Mouse (Mus musculus) forebrain, embryonic 10.5 days (tissue): ENCODE results near the gene Prrt1. TPM values are rescaled to one million over a fixed set of nuclear protein-coding genes. Genes with fewer than 3 reads are reported as not detected.

Experiments
- DNase-seq: peaks from one replicate; pipeline ENCODE4 v3.0.0-alpha.2; 2017; ENCODE audit warnings: low spot score; ENCODE audit errors: extremely low spot score
- H3K27ac ChIP-seq: fragments of 300-500 bp; sonication (generic); 2 replicates; pipeline ENCODE4 v1.5.1; 2016; ENCODE audit warnings: mild to moderate bottlenecking
- H3K27me3 ChIP-seq: fragments of 300-500 bp; sonication (generic); 2 replicates; pipeline ENCODE4 v1.6.1; 2016; ENCODE audit warnings: mild to moderate bottlenecking; ENCODE audit not compliant: poor library complexity, severe bottlenecking
- H3K36me3 ChIP-seq: fragments of 300-500 bp; sonication (generic); replicated peaks from 2 replicates; pipeline ENCODE4 v1.6.1; 2016; ENCODE audit warnings: mild to moderate bottlenecking, moderate library complexity
- H3K4me1 ChIP-seq: fragments of 300-500 bp; sonication (generic); 2 replicates; pipeline ENCODE4 v1.6.1; 2016
- H3K4me3 ChIP-seq: fragments of 300-500 bp; sonication (generic); 2 replicates; pipeline ENCODE4 v1.5.1; 2016; ENCODE audit warnings: mild to moderate bottlenecking, moderate library complexity
- H3K9me3 ChIP-seq: fragments of 300-500 bp; sonication (generic); 2 replicates; pipeline ENCODE4 v1.6.1; 2016; ENCODE audit warnings: mild to moderate bottlenecking, moderate library complexity
- WGBS: fragments of 180-500 bp; shearing (Covaris S2); methylation state at CpG from one replicate; pipeline ENCODE4 v1.1.7; 2016; 5-methylcytosine and 5-hydroxymethylcytosine counted together
- polyA plus RNA-seq: library from polyadenylated mRNA; unstranded; fragments of >200 nt; fragmentation: Nextera tagmentation; extraction: Ambion mirVana; gene quantifications from 2 replicates; pipeline ENCODE4 v1.2.1, GENCODE M21; 2016

Gene Prrt1
- polyA plus RNA-seq, 1 experiment from 2014 or later: 0.62 TPM

DNA sequence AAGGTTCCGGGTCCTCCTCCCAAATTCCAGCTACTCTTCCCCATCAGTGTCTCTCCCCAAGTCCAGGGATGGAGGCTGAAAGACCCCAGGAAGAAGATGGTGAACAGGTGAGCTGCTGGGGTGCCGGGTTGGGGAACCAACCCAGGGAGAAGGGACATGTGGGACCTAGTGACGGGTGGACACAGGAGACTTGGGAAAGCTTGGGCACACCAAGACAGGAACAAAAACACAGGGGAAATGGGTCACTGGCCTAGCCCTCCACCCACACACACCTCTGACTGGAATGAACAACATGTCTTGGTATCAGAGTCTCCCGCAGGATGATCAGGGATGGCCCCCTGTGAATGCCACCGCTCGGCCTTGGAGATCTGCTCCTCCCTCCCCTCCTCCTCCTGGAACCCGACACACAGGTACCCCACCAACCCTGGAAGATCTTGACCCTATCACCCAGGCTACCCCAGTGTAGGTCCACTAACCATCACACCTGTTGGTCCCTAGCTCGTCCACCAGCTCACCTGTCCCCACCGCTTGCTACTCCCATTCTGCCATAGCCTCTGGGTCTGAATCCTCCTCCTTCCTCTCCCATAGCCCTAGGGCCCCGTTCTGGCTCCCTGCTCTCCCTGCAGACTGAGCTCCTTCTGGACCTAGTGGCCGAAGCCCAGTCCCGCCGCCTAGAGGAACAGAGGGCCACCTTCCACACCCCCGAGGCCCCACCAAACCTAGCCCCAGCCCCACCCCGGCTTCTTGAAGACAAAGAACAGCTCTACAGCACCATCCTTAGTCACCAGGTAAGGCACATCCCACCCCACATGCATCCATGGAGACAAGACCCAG is 39.0 kb upstream of the Prrt1 start:
- H3K27ac ChIP-seq: peak overlapping the region; percentile 100
- no peak for DNase-seq
- no peaks in the 10 kb centered on the region for H3K27me3 ChIP-seq
- no peaks in the 10 kb centered on the region for H3K9me3 ChIP-seq
- WGBS: 63% methylated on average over 15 of the region's 15 CpGs
- peaks cover 100% of the 10 kb centered on the region for H3K4me1 ChIP-seq
- H3K4me3 ChIP-seq: peak overlapping the region; percentile 94
- peaks cover 18% of the 10 kb centered on the region for H3K36me3 ChIP-seq

DNA sequence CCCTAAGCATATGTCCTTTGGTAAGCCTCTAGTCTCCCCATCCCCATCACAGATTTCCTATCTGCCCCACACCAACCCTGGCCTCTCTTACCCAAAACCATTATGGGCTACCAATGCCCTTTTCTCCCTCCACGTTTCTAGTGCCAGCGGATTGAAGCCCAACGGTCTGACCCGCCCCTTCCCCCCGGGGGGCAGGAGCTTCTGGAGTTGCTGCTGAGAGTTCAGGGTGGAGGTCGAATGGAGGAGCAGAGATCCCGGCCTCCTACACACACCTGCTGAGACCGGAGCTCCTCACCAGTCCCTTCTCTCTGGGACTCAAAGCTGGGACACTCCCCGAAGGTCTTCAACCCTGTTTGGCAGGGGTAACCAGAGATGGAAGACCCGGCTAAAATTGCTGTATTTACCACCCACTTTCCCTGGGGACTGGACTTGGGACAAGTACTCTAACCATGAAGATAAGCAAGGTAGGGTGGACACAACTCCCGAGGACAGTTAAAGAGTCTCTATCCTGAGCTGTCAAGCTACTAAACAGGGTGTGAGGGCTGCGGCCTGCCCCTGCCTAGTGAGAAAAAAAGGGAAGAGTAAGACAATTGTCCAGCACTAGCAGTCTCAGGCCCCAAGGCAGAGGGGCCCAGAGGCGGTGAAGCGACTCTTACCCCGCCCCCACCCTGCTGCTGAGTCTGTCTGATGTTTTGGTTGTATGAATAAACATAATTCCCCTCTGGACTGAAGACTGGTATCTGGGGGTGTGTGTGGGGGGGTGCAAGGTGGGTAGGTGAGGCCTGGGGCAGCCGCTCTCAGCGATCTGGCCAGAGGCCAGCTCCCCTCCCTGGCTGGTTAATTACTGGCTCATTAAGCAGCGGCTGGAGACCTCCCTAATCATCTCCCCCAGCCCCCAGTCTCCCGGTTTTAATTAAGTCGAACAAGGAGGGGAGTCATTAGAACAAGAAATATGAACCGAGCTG is 38.0 kb upstream of the Prrt1 start, which contains the start of gene Pbx2:
Gene Pbx2 (plus strand): TSS at position 238 of the 965 bp plus-strand sequence.
- H3K27me3 ChIP-seq: no peaks in the 10 kb centered on the region
- DNase-seq: peak; percentile 43
- H3K4me1 ChIP-seq: peaks cover 100% of the 10 kb centered on the region
- 2% methylated on average over 21 of the region's 21 CpGs for WGBS
- peak within 1 kb of the TSS; percentile 100 for H3K27ac ChIP-seq
- peaks cover 27% of the 10 kb centered on the region for H3K36me3 ChIP-seq
- no peaks in the 10 kb centered on the region for H3K9me3 ChIP-seq
- H3K4me3 ChIP-seq: peak within 1 kb of the TSS; percentile 94

DNA sequence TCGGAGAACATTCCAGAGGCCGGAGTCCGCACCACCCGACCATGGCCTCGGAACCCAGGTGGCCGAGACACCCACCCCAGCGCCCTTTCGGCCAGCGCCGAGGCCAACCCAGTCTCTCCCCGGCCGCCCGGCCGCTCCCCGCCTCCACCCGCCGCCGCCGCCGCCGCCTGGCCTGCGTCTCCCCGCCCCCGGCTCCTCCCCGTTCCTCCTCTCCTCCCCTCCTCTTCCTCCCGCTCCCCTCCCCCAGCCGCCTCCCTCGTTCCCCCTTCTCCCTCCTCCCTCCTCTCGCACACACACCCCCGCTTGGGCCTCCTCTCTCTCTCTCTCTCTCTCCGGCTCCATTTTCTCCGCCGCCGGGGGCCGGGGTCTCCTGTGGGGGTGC is 37.3 kb upstream of the Prrt1 start:
- WGBS: under 1% methylated on average over 33 of the region's 35 CpGs
- H3K36me3 ChIP-seq: peaks cover 32% of the 10 kb centered on the region
- peak overlapping the region; percentile 94 for H3K4me3 ChIP-seq
- peaks cover 99% of the 10 kb centered on the region for H3K4me1 ChIP-seq
- DNase-seq: peak; percentile 94
- peak overlapping the region; percentile 100 for H3K27ac ChIP-seq
- H3K9me3 ChIP-seq: no peaks in the 10 kb centered on the region
- no peaks in the 10 kb centered on the region for H3K27me3 ChIP-seq

DNA sequence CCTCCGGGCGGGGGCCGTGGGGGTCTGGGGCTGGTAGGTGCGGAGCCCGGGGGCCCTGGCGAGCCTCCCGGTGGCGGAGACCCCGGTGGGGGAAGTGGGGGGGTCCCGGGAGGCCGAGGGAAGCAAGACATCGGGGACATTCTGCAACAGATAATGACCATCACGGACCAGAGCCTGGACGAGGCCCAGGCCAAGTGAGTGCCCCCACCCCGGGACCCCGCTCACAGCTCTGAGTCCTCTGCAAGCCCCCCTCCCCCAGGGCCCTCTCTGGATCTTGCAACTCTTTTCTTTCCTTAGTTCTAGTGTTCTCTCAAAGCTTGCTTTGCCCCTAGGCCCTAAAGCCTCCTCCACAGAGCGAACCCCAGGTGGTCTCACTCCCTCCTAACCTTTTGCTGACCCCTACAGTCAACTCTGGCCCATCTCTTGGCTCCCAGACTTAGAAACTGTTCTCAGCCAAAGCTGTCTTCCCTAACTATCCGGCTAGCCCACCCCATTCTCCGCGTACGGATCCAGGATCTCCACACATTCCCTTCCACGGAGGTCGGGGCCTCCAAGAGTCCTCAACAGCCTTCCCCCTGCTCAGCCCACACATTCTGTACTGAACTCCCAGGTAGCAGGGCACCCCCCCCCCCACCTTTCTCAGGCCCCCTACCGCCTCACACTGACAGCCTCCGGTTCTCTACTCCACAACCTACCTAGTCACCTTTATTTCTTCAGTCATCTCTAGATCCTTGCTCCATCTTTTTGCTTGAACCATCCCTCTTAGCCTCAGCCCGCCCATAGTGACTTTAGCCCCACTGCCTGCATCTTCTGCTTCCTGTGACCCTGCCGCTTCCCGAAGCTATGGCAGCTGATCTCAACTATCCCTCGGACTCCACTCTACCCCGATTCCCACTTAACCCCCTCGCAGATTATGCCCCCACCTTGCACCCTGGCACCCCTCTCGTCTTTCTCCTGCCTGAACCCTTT is 36.5 kb upstream of the Prrt1 start:
- DNase-seq: peak; percentile 58
- H3K4me1 ChIP-seq: peaks cover 97% of the 10 kb centered on the region

DNA sequence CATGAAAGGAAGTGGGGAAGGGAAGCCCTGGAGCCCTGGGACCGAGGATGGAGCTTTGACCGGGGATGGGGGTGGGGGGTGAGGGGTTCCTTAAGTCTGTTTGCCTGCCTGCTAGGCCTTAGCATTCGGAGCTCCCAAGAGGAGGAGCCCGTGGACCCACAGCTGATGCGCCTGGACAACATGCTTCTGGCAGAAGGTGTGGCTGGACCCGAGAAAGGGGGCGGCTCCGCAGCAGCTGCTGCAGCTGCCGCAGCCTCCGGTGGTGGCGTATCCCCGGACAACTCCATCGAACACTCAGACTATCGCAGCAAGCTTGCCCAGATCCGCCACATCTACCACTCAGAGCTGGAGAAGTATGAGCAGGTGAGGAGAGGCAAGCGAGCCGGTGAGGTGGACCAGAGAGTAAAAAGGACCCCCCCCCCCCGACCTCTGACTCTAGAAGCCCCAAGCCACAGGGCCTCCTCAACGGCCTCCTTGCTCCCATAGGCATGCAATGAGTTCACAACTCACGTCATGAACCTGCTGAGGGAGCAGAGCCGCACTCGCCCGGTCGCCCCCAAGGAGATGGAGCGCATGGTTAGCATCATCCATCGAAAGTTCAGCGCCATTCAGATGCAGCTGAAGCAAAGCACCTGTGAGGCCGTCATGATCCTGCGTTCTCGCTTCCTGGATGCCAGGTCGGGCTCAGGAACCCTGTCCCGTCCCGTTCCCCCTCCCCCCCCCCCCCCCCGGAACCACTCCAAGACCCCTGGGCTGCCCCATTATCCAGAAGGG is 35.4 kb upstream of the Prrt1 start:
- WGBS: 58% methylated on average over 34 of the region's 34 CpGs
- Histone ChIP-seq H3K4me3 (peak overlapping the region; percentile 94), H3K27ac (peak overlapping the region; percentile 100), H3K36me3 (peaks cover 32% of the 10 kb centered on the region), H3K27me3 (no peaks in the 10 kb centered on the region), H3K9me3 (no peaks in the 10 kb centered on the region), H3K4me1 (peaks cover 94% of the 10 kb centered on the region)
- no peak for DNase-seq

More for the DNA sequence above, 36.5 kb upstream of the Prrt1 start:
- peaks cover 32% of the 10 kb centered on the region for H3K36me3 ChIP-seq
- peak overlapping the region; percentile 100 for H3K27ac ChIP-seq
- no peaks in the 10 kb centered on the region for H3K9me3 ChIP-seq
- H3K27me3 ChIP-seq: no peaks in the 10 kb centered on the region
- H3K4me3 ChIP-seq: peak overlapping the region; percentile 94
- 3% methylated on average over 31 of the region's 32 CpGs for WGBS

DNA sequence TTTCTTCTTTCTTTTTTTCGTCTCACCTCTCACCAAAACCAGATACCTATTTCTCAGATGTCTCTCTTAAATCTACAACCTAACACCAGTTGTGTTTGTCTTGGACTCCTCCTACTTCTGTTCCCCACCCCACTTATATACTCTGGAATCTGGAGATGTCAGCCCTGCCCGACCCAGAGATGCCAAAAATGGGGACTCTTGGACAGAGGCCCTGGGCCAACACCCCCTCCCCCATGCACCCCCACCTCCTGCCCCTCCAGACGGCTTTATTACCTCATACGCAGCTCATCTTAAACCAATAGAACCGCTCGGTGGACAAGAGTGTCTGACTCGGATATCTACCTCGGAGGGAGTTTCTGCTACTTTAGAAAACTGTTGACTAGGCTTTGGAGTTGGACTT is 33.2 kb upstream of the Prrt1 start:
- H3K9me3 ChIP-seq: no peaks in the 10 kb centered on the region
- H3K27ac ChIP-seq: no peak overlapping the region
- peaks cover 77% of the 10 kb centered on the region for H3K4me1 ChIP-seq
- H3K4me3 ChIP-seq: no peak overlapping the region; the same call in 1 of the 2 replicates
- H3K27me3 ChIP-seq: no peaks in the 10 kb centered on the region
- DNase-seq: no peak
- H3K36me3 ChIP-seq: peaks cover 47% of the 10 kb centered on the region
- WGBS: 85% methylated on average over 8 of the region's 8 CpGs

DNA sequence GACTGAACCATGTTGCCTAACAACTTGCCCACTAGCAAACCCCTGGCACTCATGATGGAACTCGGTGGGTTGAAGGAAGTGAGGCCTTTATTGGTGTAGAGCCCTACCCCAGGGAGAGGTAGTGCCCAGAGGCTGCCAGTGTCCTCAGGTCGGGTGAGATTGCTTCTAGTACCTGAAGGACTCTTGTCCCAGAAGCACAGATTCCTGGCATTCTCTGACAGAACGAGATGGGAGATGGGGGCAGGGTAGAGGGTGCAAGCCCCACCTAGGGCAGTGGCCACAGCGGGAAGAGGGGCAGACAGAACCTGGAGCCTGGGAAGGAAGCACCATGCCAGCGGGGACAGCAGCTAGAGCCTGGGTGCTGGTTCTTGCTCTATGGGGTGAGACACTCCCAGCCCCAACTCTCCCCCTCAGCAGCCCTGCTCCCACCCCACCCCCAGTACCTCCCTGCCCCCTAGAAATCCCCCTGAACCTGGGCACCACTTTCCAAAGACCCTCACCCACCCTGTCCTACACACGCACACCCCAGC is 31.7 kb upstream of the Prrt1 start, which contains the start of gene Ager:
Gene Ager (plus strand): TSS at position 297 of the 530 bp plus-strand sequence.
- peak within 1 kb of the TSS; percentile 75 for H3K27ac ChIP-seq
- 20% methylated on average over 6 of the region's 6 CpGs for WGBS
- H3K36me3 ChIP-seq: peaks cover 58% of the 10 kb centered on the region

DNA sequence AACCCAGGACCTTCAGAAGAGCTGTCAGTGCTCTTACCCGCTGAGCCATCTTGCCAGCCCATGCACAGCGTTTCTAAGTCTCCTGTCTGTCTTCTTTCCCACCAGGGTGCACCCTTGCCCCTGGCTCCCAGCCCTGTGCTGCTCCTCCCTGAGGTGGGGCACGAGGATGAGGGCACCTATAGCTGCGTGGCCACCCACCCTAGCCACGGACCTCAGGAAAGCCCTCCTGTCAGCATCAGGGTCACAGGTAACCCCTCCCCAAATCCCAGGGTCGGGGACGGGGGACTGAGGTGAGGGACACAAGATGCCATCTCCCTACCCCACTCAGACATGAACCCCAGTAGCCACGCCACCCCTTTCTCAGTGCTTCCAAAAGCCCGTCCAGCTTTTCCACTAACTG is 29.4 kb upstream of the Prrt1 start:
- Histone ChIP-seq H3K9me3 (no peaks in the 10 kb centered on the region), H3K4me3 (peak overlapping the region; percentile 1; the same call in 1 of the 2 replicates), H3K27ac (no peak overlapping the region), H3K27me3 (no peaks in the 10 kb centered on the region), H3K36me3 (peaks cover 45% of the 10 kb centered on the region), H3K4me1 (peaks cover 61% of the 10 kb centered on the region)
- no peak for DNase-seq
- WGBS: 76% methylated on average over 9 of the region's 9 CpGs

More for the DNA sequence above, 31.7 kb upstream of the Prrt1 start, which contains the start of gene Ager:
- H3K4me1 ChIP-seq: peaks cover 72% of the 10 kb centered on the region
- H3K27me3 ChIP-seq: no peaks in the 10 kb centered on the region
- DNase-seq: no peak
- H3K4me3 ChIP-seq: peak within 1 kb of the TSS; percentile 10; the same call in 1 of the 2 replicates
- no peaks in the 10 kb centered on the region for H3K9me3 ChIP-seq

DNA sequence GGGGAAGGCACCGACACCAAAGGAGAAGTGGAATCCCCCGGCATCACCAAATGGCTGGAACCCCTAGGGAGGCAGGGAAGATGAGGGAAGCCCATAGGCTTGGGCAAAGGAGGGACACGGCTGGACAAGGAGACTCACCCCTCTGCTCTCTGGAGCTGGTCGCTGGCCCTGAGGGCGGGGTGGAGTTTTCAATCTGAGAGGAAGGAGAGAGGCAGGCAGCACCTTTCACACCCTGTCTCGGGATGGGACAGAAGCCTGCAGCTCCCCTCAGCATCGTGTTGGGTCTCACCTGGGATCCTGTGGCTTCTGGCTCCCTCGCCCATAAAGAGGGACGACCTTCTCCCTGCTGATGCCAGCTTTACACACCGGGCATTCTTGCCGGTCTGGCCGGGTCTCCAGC is 27.5 kb upstream of the Prrt1 start:
- H3K36me3 ChIP-seq: peaks cover 27% of the 10 kb centered on the region
- H3K27me3 ChIP-seq: no peaks in the 10 kb centered on the region
- H3K4me3 ChIP-seq: peak overlapping the region; percentile 70; the same call in 1 of the 2 replicates
- H3K9me3 ChIP-seq: no peaks in the 10 kb centered on the region
- DNase-seq: no peak
- peaks cover 57% of the 10 kb centered on the region for H3K4me1 ChIP-seq
- no peak overlapping the region for H3K27ac ChIP-seq
- WGBS: 92% methylated on average over 12 of the region's 12 CpGs

DNA sequence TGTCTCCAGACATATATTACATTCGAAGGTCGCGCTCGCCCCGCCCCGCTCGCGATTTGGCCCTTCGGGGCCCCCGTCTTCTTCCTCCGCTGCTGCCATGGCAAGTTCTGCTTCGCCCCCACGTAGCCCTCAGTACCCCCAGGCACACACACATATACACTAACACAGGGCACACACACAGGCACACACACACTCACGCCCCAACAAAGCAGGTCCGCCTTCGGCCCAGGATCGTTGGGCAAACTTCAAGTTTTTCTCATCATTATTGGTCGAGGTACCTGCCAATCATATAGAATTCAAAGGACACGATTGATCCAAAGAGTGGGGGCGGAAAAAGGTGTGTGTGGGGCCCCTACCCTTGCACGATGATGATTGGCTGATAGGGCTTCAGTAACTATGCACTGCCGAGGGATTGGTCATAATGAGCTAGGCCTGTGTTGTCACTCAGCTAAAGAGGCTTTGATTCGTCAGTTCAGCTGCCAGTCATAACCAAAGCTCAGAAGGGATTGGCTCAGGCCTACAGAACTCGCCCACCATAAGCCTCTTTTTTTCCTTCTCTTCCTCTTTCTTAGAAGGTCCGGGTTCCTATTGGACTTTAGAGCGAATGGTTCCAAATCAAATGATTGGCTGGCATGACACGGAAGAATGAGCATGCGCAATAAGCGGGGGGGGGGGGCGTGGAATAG is 25.8 kb upstream of the Prrt1 start, which contains the start of gene Rnf5:
Gene Rnf5 (minus strand): TSS at position 316 of the 686 bp plus-strand sequence.
- Histone ChIP-seq H3K36me3 (peaks cover 39% of the 10 kb centered on the region), H3K27me3 (no peaks in the 10 kb centered on the region), H3K4me1 (peaks cover 59% of the 10 kb centered on the region), H3K4me3 (peak within 1 kb of the TSS; percentile 70), H3K9me3 (no peaks in the 10 kb centered on the region), H3K27ac (peak within 1 kb of the TSS; percentile 93)
- under 1% methylated on average over 30 of the region's 30 CpGs for WGBS
- DNase-seq: peak; percentile 96
